In the genomic region with DNA sequence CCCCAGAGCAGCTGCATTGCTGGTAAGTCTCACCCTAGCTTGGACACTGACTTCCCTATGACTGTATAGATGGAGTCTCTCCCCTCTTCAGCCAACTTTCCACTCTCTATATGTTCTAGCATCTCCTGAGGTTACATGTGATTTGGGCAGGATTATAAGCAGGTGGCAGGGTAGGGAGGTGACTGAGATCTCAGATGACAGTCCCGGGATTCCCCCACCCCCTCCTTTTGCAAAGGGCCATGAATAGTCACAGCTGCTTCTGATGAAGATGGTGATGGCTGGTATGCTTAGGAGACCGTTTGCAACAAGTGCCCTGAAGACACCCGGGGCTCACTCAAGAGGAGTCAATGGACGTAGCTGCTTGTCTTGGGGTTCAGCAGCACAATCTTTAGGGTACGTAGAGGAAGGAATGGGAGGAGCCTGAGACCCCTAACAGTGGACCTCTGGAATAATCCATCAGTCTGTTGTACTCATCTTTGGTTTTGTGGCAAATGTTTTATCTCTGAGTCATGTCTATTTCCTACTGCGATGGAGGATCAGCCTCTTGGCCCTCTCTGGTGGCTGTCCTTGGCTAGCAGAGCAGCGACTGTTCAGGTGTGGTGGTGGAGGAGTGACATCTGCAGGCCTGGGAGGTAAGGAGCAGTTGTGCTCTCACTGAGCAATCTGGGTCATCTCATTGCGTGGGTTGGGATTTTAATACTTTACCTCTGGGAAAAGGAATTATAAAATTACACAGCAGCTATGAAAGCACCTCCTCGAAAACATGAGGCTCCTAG, we compare ENCODE assay signal across 1 mouse cellular context.
TF ChIP-seq lines count a peak whose summit lies in the region.

No protein-coding gene starts in this region.

TF ChIP-seq in CH12.LX, 34 proteins besides CTCF, POLR2A, EP300 and RAD21 (continued from another document):
- TF ChIP-seq USF1 (IDR thresholded peaks at IDR 0.05; ENCODE audit: low read depth, low read length) (no peak), KAT2A (IDR thresholded peaks at IDR 0.05; ENCODE audit: insufficient replicate concordance, low read length) (no peak), TBP (conservative IDR thresholded peaks at IDR 0.05; ENCODE audit: low read depth, low read length) (no peak), NRF1 (IDR thresholded peaks at IDR 0.05; ENCODE audit: low read depth, low read length) (no peak), CHD2 (IDR thresholded peaks at IDR 0.05; ENCODE audit: low read length) (0 out of 2 replicates have a peak, but pooled peaks have one; percentile 12), TCF12 (IDR thresholded peaks at IDR 0.05; ENCODE audit: low read depth, low read length) (peak; percentile 64), NELFE (IDR thresholded peaks at IDR 0.05; ENCODE audit: low read depth, low read length) (no peak), RCOR1 (conservative IDR thresholded peaks at IDR 0.05; ENCODE audit: low read depth, low read length) (no peak), ZMIZ1 (IDR thresholded peaks at IDR 0.05; ENCODE audit: low read depth, low read length) (no peak), ETS1 (conservative IDR thresholded peaks at IDR 0.05; ENCODE audit: low read depth, low read length) (peak; percentile 34; the same call in 1 of the 2 replicates), ZC3H11A (IDR thresholded peaks at IDR 0.05; ENCODE audit: low read depth, low read length) (no peak), MYC (IDR thresholded peaks at IDR 0.05; ENCODE audit: low read depth, low read length) (no peak), PAX5 (IDR thresholded peaks at IDR 0.05; ENCODE audit: low read length) (no peak), JUND (conservative IDR thresholded peaks at IDR 0.05; ENCODE audit: low read depth, low read length) (no peak), SIN3A (IDR thresholded peaks at IDR 0.05; ENCODE audit: low read length) (no peak), IRF4 (IDR thresholded peaks at IDR 0.05; ENCODE audit: low read depth, low read length) (no peak), POLR2AphosphoS2 (IDR thresholded peaks at IDR 0.05; ENCODE audit: low read depth, low read length) (no peak), ELF1 (IDR thresholded peaks at IDR 0.05; ENCODE audit: low read depth, low read length) (no peak)
TF ChIP-seq in CH12.LX: peak in this region for 7.
